Mouse (Mus musculus) ovary, postnatal 36 days (tissue): Measurements from ENCODE around the gene Large2.
"Not testable (repeated sequence)": the region's sequence is repeated elsewhere in the genome, so short reads cannot be mapped to it uniquely, and the experiment has no call there.

Source experiments
- DNase-seq: peaks from one replicate; pipeline ENCODE4 v3.0.0; 2022; ENCODE audit warnings: low spot score, mixed read lengths

Gene Large2

GRCm38 (mm10) chr2:92374514-92374913 is at the start of gene Large2, which contains the start of gene Pex16:
Large2 (minus strand) TSS chr2:92374869.
Pex16 (plus strand) TSS chr2:92374676.
- DNase-seq = no peak

DNA sequence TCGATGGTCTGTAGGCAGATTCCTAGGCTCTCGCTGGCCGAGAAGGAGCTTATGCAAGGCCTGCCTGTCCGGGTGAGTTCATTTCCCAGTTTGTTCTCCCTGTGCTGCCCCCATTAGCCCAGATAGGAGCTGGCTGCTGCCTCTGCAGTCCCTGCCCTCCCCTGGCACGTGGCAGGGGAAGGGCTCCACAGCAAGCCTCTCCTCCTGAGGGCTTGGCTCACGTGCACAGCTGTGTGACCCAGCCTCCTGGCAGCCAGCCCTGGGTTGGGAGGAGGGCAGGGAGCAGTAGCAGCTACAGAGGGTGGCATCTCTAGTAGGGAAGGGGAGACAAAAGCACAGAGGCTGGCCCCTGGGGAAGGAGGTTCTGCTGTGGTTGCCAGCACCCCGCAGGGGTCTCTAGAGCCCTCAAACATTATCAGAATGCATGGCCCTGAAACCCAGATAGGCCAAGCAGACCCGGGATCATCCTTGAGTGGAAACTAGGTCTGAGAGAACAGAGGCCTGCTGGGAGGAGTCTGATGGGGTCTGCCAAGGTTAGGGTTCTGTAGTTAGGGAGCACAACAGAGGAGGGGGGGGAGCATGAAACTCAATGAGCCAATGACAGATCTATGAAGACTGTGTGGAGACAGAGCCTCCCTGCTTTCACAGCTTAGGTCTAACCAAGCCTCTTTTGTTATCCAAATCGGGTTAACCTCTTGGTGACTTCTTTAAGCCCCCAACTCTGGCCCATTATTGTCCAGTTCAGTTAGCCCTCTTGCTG is 49.2 kb upstream of the Large2 start:
- DNase-seq = peak; percentile 93

- DNase-seq = no peak
These were observed 48.5 kb upstream of the Large2 start for GRCm38 (mm10) chr2:92423156-92423555.

DNA sequence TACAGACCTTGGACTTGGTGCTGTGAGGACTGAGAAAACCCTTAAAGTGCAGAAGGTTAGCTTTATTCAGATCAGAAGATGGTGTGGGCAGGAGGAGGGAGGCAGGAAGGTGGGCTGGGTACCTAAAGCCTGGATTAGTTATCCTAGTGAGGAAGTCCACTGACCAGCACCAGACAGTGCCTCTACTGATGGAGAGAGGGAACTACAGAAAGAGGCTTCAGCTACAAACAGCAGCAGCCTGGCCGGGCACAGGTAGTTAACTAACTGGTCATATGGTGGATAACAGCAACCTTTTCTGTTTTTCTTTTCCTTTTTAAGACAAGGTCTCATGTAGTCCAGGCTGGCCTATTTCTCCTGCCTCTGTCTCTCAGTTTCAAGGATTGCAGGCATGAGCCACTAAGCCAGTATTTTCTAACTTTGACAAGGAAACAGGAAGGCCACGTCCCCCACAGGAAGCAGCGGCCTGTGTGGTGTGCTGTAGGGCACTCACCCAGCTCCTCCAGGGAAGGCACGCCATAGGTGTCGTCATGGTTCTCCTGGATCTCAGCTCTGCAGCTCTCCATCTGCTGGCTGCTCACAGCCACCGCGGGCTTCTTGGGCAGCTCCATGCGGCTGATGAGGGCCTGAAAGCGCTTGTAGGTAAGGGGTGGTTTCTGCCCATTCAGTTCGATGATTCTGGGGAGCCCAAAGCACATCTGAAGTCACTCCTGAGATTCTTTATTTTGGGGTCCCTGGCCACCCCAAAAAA is 47.9 kb upstream of the Large2 start:
- no peak for DNase-seq

DNA sequence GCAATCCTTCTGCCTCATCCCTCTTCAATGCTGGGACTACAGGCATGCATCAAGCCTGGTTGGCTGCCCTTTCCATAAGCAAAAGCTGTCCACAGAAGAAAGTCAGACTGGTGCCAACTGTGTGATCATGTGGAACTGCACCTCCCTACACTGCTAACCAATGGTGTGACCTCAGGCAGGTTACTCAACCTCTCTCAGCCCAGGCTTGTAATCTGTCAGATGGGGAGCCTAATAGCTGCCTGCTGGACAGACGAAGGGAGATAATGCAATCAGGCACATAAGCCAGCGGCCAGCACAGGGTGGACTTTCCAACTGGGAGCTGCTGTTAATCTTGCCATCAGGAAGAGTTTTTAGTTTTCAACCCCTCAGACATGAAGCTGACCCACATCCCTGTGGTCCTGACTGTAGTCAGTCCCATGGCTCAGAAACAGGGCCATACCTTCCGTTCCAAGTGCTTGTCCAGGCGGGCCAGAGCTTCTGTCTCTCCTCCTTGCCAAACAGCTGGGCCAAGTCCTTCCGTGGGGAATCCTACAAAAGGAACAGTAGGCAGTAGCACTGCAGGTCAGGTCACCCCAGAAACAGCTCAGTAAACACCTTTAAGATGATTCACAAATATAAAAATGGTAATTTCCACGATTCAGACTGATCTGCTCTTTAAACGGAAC is 47.2 kb upstream of the Large2 start:
- DNase-seq = no peak

DNA sequence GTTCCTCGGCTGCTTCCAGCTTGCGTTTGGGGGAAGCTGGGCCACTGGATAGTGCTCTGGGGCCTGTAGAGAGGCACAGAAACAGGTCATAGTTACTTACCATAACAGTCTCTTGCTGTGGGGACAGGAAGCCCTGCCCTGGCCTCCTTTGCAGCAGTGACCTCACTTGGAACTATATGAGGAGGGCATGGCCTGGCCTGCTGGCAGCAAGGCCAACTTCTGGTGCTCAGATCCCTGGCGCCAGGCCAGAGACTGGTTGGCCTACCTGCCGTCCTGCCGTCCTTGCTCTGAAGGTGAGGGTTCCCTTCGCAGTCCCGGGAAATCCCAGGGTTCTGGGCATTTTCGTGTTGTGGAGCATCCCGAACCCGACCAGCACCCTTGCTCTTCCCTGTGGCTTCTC is 37.0 kb upstream of the Large2 start:
- DNase-seq = no peak

GRCm38 (mm10) chr2:92408309-92409045 is 33.8 kb upstream of the Large2 start:
- DNase-seq = no peak

- no peak for DNase-seq
These were observed 31.0 kb upstream of the Large2 start for GRCm38 (mm10) chr2:92405687-92406086.

- no peak for DNase-seq
These were observed 30.1 kb upstream of the Large2 start for GRCm38 (mm10) chr2:92404737-92405136.

GRCm38 (mm10) chr2:92403776-92404319 is 29.2 kb upstream of the Large2 start:
- no peak for DNase-seq

GRCm38 (mm10) chr2:92402591-92403326 is 28.1 kb upstream of the Large2 start:
- DNase-seq = no peak

GRCm38 (mm10) chr2:92401091-92401561 is 26.5 kb upstream of the Large2 start, which contains the start of gene Mapk8ip1:
Mapk8ip1 (minus strand) TSS chr2:92401263.
- peak; percentile 45 for DNase-seq

DNA sequence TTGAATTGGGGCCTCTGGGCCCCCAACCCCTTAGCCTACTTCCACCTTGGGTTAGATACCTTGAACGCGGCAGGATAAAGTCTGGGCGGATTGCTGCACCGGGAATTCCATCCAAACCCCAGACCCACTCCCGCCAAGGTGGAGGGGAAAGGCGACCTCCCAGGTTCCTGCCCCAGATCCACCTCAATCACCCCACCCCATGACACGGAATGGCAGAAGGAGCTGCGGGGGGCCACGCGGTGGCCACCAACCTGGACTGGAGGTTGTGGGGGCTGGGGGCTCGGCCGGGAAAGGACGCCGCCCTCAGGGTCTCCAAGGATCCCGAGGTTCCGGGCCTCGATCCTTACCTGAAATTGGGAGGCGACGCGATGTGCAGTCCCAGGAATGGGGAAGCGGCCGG is 26.0 kb upstream of the Large2 start:
- DNase-seq = no peak

GRCm38 (mm10) chr2:92399877-92400276 is 25.2 kb upstream of the Large2 start:
- DNase-seq = not testable (repeated sequence)

- DNase-seq = no peak
These were observed 22.8 kb upstream of the Large2 start for GRCm38 (mm10) chr2:92397436-92397835.

DNA sequence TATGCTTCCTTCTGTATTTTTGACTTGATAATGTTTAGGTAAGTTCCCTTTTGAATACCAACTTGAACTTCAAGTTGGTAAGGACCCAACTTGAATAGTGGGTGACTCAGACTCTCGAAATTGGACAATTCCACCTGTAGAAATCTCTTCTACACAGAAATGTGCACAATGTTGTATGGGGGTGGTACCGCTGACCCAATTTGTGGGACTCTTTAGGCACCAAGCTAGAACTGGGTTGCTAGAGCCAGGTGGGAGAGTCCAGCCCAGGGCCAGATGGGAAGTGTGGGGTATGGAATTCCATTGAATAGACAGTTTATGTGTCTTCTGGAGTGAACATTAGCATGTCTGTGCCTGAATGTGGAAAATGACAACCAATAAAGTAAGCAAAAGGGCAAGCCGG is 20.9 kb upstream of the Large2 start:
- no peak for DNase-seq

DNA sequence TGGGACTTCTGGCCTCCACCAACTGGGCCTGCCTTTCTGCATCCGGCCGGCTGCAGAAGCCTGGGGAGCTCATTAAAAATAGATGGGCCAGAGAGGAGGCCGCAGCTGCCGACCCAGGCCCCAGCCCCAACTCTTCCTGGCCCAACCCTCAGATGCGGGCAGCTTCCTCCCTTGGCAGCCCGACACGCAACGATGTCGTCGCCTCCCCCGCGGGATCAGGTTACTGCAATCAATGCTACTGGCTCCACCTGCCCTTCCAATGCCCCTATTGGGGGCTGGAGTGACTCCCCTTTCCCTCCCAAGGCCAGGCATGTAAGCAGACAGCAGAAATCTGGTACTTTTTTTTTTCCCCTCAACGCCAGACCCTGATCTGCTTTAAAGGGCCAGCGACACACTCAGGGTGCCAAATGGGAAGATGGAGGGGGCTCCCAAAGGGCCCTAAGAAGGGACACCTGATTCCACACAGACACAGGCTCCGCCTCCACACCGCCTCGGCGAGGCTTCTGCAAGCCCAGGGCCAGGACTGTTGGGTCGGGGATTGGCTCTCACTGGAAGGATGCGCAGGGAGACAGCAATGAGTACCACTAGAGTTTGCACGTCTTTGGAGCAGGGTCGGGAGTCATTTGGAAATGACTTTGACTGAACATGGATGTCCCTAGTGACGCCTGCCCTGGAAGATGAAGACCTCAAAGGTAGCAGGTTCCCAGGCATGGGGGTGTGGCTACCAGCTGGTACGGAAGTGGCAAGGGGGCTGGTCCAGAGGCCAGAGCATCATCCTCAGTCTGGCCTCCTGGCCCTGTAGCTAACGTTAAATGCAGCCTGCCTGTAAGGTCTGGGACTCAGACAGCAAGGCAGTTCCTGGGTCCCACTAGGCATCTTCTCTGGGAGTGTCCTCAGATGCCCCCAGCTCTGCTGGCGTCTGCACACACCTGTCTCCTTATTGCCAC is 17.9 kb upstream of the Large2 start:
- peak; percentile 53 for DNase-seq

GRCm38 (mm10) chr2:92391703-92392317 is 17.1 kb upstream of the Large2 start:
- no peak for DNase-seq

- DNase-seq = no peak
These were observed 16.4 kb upstream of the Large2 start for GRCm38 (mm10) chr2:92391116-92391515.
